Mouse (Mus musculus): ENCODE results near the gene Epb42.
"Not testable (repeated sequence)": the region's sequence is repeated elsewhere in the genome, so short reads cannot be mapped to it uniquely, and the experiment has no call there.

Epb42 gene

GRCm38 (mm10) chr2:121036733-121037341, at the start of gene Epb42:
Gene Epb42 (minus strand): TSS chr2:121037072.
- no peak for DNase-seq

- DNase-seq: peak; percentile 66 to 73
Measured at GRCm38 (mm10) chr2:121085480-121086185, 48.8 kb upstream of the Epb42 start, which contains the start of gene Tgm5. Gene Tgm5 (minus strand): TSS chr2:121085841.

GRCm38 (mm10) chr2:121082626-121083025, 45.8 kb upstream of the Epb42 start:
- DNase-seq: no peak

- no peak for DNase-seq
Measured at GRCm38 (mm10) chr2:121074747-121075146, 37.9 kb upstream of the Epb42 start.

GRCm38 (mm10) chr2:121071871-121072270, 35.0 kb upstream of the Epb42 start:
- DNase-seq: no peak

- DNase-seq: no peak
Measured at GRCm38 (mm10) chr2:121069506-121069905, 32.6 kb upstream of the Epb42 start.

- no peak for DNase-seq
Measured at GRCm38 (mm10) chr2:121067116-121067515, 30.2 kb upstream of the Epb42 start.

GRCm38 (mm10) chr2:121061315-121061714, 24.4 kb upstream of the Epb42 start:
- no peak for DNase-seq

- DNase-seq: no peak
Measured at GRCm38 (mm10) chr2:121057997-121058396, 21.1 kb upstream of the Epb42 start.

GRCm38 (mm10) chr2:121055915-121056314, 19.0 kb upstream of the Epb42 start:
- DNase-seq: no peak

GRCm38 (mm10) chr2:121054060-121054459, 17.2 kb upstream of the Epb42 start:
- peak; percentile 25 to 44 for DNase-seq

GRCm38 (mm10) chr2:121052176-121052575, 15.3 kb upstream of the Epb42 start:
- DNase-seq: no peak

- no peak for DNase-seq
Measured at GRCm38 (mm10) chr2:121045653-121046052, 8.8 kb upstream of the Epb42 start.

- peak; percentile 61 to 68 for DNase-seq
Measured at GRCm38 (mm10) chr2:121041098-121041497, 4.2 kb upstream of the Epb42 start.

- no peak for DNase-seq
Measured at GRCm38 (mm10) chr2:121039382-121039781, 2.5 kb upstream of the Epb42 start.

- not testable (repeated sequence) for DNase-seq
Measured at GRCm38 (mm10) chr2:121038851-121039250, 2.0 kb upstream of the Epb42 start.

- DNase-seq: no peak
Measured at GRCm38 (mm10) chr2:121022918-121023317, 14.0 kb downstream of the Epb42 start.

- DNase-seq: no peak
Measured at GRCm38 (mm10) chr2:121017151-121017550, 19.7 kb downstream of the Epb42 start.

- no peak for DNase-seq
Measured at GRCm38 (mm10) chr2:121016226-121016625, 20.6 kb downstream of the Epb42 start.

- DNase-seq: no peak
Measured at GRCm38 (mm10) chr2:121015507-121015906, 21.4 kb downstream of the Epb42 start.

GRCm38 (mm10) chr2:121012676-121013075, 24.2 kb downstream of the Epb42 start:
- DNase-seq: no peak

- DNase-seq: no peak
Measured at GRCm38 (mm10) chr2:121009071-121009677, 27.7 kb downstream of the Epb42 start.

- DNase-seq: no peak
Measured at GRCm38 (mm10) chr2:121008664-121009007, 28.2 kb downstream of the Epb42 start.
